Mouse (Mus musculus) cerebellum, adult 9-11 months (tissue): ENCODE data around the gene Iqcd.
A peak's percentile ranks its signal among the peaks of the same experiment; 100 is the strongest.

Experiments
- DNase-seq: peaks from one replicate; pipeline ENCODE4 v3.0.0; 2022

The Iqcd gene

GRCm38 (mm10) chr5:120634131-120634530, 45.3 kb downstream of the Iqcd start, which contains the start of gene Cfap73:
Gene Cfap73, minus strand, starts transcription at chr5:120634235.
- DNase-seq, result no peak

- no peak for DNase-seq
These were observed 46.0 kb downstream of the Iqcd start for GRCm38 (mm10) chr5:120634860-120635259.

- no peak for DNase-seq
These were observed 46.8 kb downstream of the Iqcd start for GRCm38 (mm10) chr5:120635633-120636032.

GRCm38 (mm10) chr5:120640094-120640493, 51.3 kb downstream of the Iqcd start:
- DNase-seq, result no peak

- peak; percentile 76 for DNase-seq
These were observed 54.7 kb downstream of the Iqcd start for GRCm38 (mm10) chr5:120643365-120644085.

- no peak for DNase-seq
These were observed 55.4 kb downstream of the Iqcd start for GRCm38 (mm10) chr5:120644227-120644626.

GRCm38 (mm10) chr5:120645851-120646250, 57.0 kb downstream of the Iqcd start:
- no peak for DNase-seq

- DNase-seq, result no peak
These were observed 58.5 kb downstream of the Iqcd start for GRCm38 (mm10) chr5:120647361-120647760.

- DNase-seq, result no peak
These were observed 59.1 kb downstream of the Iqcd start for GRCm38 (mm10) chr5:120647814-120648491.

GRCm38 (mm10) chr5:120648569-120649373, 60.0 kb downstream of the Iqcd start, which contains the start of gene Rasal1:
Gene Rasal1, plus strand, starts transcription at chr5:120648812.
- DNase-seq, result peak; percentile 57

GRCm38 (mm10) chr5:120649374-120649933, 60.6 kb downstream of the Iqcd start:
- peak; percentile 39 for DNase-seq

GRCm38 (mm10) chr5:120649938-120650337, 61.1 kb downstream of the Iqcd start:
- DNase-seq, result no peak

GRCm38 (mm10) chr5:120651230-120651629, 62.4 kb downstream of the Iqcd start:
- DNase-seq, result no peak

- no peak for DNase-seq
These were observed 64.3 kb downstream of the Iqcd start for GRCm38 (mm10) chr5:120652915-120653701.

- DNase-seq, result no peak
These were observed 65.1 kb downstream of the Iqcd start for GRCm38 (mm10) chr5:120653873-120654272.

- DNase-seq, result no peak
These were observed 67.5 kb downstream of the Iqcd start for GRCm38 (mm10) chr5:120656281-120656751.
